Mouse (Mus musculus) erythroblast, embryonic 14.5 days (primary cell): ENCODE results near the gene Izumo1.

ENCODE experiments used
- GATA1 ChIP-seq: IDR thresholded peaks from 2 replicates; pipeline ENCODE4 v1.6.1; 2012; ENCODE audit warnings: low read length, inconsistent platforms, mixed read lengths
- TAL1 ChIP-seq: IDR thresholded peaks from 3 replicates; pipeline ENCODE4 v1.6.1; 2012; ENCODE audit warnings: low read length, inconsistent platforms, mixed read lengths

DNA sequence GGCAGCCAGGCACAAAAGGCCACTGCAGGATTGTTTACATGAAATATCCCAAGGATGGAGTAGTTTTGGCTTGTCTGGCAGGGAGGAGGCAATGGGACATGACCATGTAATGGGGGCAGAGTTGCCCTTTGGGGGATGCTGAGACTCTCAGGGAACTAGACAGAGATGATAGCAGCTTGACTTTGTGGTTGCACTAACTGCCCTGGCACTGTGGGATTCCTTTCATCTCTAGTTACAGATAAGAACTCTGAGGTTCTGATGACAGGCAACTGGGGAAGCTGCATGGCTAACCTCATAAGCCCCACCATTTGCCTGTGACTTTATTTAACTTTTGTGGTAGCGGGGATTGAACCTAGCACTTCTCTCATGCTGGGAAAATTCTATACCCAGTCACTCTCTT is 25.5 kb upstream of the Izumo1 start:
- TF ChIP-seq GATA1 (no peak), TAL1 (no peak)
